Mouse (Mus musculus) small intestine, adult 2 months (tissue): ENCODE data around the gene Pigq. TPM values are rescaled to one million over a fixed set of nuclear protein-coding genes. Genes with fewer than 3 reads are reported as not detected.

Experiments used
- H3K27ac ChIP-seq: fragments of 200-500 bp; 2 replicates; pipeline ENCODE4 v1.5.1; 2012; ENCODE audit warnings: low read depth, low read length, control low read depth, inconsistent platforms; ENCODE audit not compliant: insufficient read depth
- H3K27me3 ChIP-seq: fragments of 200-500 bp; 2 replicates; pipeline ENCODE4 v1.6.1; 2012; ENCODE audit warnings: mild to moderate bottlenecking, moderate library complexity, low read length, inconsistent platforms; ENCODE audit not compliant: control insufficient read depth, insufficient read depth
- H3K36me3 ChIP-seq: fragments of 200-500 bp; 2 replicates; pipeline ENCODE4 v1.6.1; 2012; ENCODE audit warnings: mild to moderate bottlenecking, low read length, control low read depth, inconsistent platforms; ENCODE audit not compliant: control insufficient read depth, insufficient read depth
- H3K4me1 ChIP-seq: fragments of 200-500 bp; 2 replicates; pipeline ENCODE4 v1.6.1; 2012; ENCODE audit warnings: low read length, inconsistent platforms, mixed read lengths; ENCODE audit not compliant: control insufficient read depth, insufficient read depth, insufficient read length
- H3K4me3 ChIP-seq: fragments of 200-500 bp; 2 replicates; pipeline ENCODE4 v1.5.1; 2012; ENCODE audit warnings: low read depth, mild to moderate bottlenecking, control low read depth, inconsistent platforms, low read length, moderate library complexity
- CTCF ChIP-seq: fragments of 200-500 bp; IDR thresholded peaks from 2 replicates; pipeline ENCODE4 v1.5.1; 2012; ENCODE audit warnings: low read depth, mild to moderate bottlenecking, control low read depth, inconsistent platforms, low read length, moderate library complexity, mixed read lengths; ENCODE audit not compliant: insufficient replicate concordance, insufficient read length; ENCODE audit errors: extremely low read depth
- POLR2A ChIP-seq: fragments of 200-500 bp; IDR thresholded peaks from 2 replicates; pipeline ENCODE4 v1.6.1; 2012; ENCODE audit warnings: low read depth, mild to moderate bottlenecking, control low read depth, inconsistent platforms, low read length, moderate library complexity
- WGBS: fragments of 180-500 bp; shearing (Covaris S2); methylation state at CpG from one replicate; pipeline ENCODE4 v1.1.7; 2018; 5-methylcytosine and 5-hydroxymethylcytosine counted together
- polyA plus RNA-seq: library from polyadenylated mRNA; depleted of rRNA; stranded (reverse); fragments of >200 nt; gene quantifications from 2 replicates; pipeline ENCODE4 v1.2.3, GENCODE M21; 2012

Pigq gene
- polyA plus RNA-seq, 1 experiment: 74.1 TPM

DNA sequence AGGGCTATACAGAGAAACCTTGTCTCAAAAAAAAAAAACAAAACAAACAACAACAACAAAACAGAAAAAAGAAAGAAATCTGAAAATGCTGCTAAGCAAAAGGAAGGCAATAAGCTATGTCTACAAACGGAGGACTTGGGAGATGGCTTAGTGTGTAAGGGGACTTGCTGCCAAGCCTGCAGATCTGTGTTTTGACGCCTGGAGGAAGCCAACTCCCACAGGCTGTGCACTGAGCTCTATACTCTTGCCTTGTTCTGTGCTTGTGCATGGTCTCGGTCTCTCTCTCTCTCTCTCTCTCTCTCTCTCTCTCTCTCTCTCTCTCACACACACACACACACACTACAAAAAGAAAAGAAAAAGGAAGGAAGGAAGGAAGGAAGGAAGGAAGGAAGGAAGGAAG lies 55.9 kb downstream of the Pigq start:
- H3K4me3 ChIP-seq: no peak overlapping the region
- H3K4me1 ChIP-seq: no peaks in the 10 kb centered on the region
- no peak for TF ChIP-seq POLR2A
- no peak for TF ChIP-seq CTCF
- H3K27me3 ChIP-seq: no peaks in the 10 kb centered on the region
- WGBS: 86% methylated on average over 3 of the region's 3 CpGs
- H3K36me3 ChIP-seq: peaks cover 16% of the 10 kb centered on the region
- H3K27ac ChIP-seq: no peak overlapping the region

GRCm38 (mm10) chr17:25887467-25887866 lies 57.3 kb downstream of the Pigq start:
- peaks cover 29% of the 10 kb centered on the region for H3K36me3 ChIP-seq
- no peak overlapping the region for H3K27ac ChIP-seq
- H3K4me1 ChIP-seq: no peaks in the 10 kb centered on the region
- H3K27me3 ChIP-seq: no peaks in the 10 kb centered on the region
- 78% methylated on average over 10 of the region's 10 CpGs for WGBS
- no peak overlapping the region for H3K4me3 ChIP-seq
- TF ChIP-seq POLR2A (no peak), CTCF (no peak)

DNA sequence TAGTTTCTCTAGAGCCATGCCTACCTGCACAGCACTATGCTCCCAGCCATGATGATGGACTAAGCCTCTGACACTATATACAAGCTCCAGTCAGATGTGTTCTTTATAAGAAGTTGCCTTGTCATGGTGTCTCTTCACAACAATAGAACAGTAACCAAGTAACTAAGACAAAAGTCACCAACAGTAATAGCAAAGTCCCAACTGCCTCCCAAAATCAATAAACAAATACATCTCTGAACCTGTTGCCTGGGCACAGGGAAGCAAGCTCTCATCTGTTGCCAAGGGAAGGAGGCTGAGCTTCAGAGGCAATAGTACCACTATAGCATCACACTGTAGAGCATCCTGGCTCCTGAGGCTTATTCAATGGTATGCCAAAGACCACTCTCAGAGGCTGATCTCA lies 57.9 kb downstream of the Pigq start:
- no peak overlapping the region for H3K27ac ChIP-seq
- no peak for TF ChIP-seq CTCF
- TF ChIP-seq POLR2A: no peak

DNA sequence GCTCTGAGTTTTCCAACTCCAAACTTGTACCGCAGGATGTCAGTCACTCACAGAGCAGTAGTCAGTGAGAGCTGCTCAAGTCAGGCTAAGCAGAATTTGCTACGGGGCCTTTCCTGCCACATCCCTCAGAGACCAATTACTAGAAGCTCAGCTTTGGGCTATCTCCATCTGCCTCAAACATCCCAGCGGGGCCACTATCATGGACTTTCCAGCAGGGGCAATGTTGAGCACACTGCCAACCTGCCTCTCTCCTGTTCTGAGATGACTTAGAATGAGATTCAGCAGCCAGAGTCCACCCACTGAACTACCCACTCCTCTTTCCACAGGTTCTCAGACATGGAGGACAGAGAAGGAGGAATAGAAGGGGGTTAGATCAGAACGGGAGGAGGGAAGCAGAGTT lies 59.1 kb downstream of the Pigq start:
- no peak overlapping the region for H3K27ac ChIP-seq

More for the DNA sequence above, 57.9 kb downstream of the Pigq start:
- Histone ChIP-seq H3K27me3 (no peaks in the 10 kb centered on the region), H3K36me3 (peaks cover 30% of the 10 kb centered on the region), H3K4me1 (no peaks in the 10 kb centered on the region), H3K4me3 (no peak overlapping the region)

GRCm38 (mm10) chr17:25883824-25884223 lies 60.9 kb downstream of the Pigq start:
- H3K27me3 ChIP-seq: no peaks in the 10 kb centered on the region
- no peak overlapping the region for H3K4me3 ChIP-seq
- H3K36me3 ChIP-seq: peaks cover 26% of the 10 kb centered on the region
- H3K27ac ChIP-seq: no peak overlapping the region
- 93% methylated on average over 3 of the region's 3 CpGs for WGBS
- peaks cover 2% of the 10 kb centered on the region for H3K4me1 ChIP-seq
- TF ChIP-seq CTCF (no peak), POLR2A (no peak)

More for the DNA sequence above, 59.1 kb downstream of the Pigq start:
- Histone ChIP-seq H3K4me1 (no peaks in the 10 kb centered on the region), H3K4me3 (no peak overlapping the region), H3K27me3 (no peaks in the 10 kb centered on the region), H3K36me3 (peaks cover 30% of the 10 kb centered on the region)
- TF ChIP-seq CTCF (no peak), POLR2A (no peak)
- WGBS: 72% methylated on average over 4 of the region's 4 CpGs

- no peak overlapping the region for H3K27ac ChIP-seq
Measured at GRCm38 (mm10) chr17:25883268-25883667, 61.5 kb downstream of the Pigq start.

DNA sequence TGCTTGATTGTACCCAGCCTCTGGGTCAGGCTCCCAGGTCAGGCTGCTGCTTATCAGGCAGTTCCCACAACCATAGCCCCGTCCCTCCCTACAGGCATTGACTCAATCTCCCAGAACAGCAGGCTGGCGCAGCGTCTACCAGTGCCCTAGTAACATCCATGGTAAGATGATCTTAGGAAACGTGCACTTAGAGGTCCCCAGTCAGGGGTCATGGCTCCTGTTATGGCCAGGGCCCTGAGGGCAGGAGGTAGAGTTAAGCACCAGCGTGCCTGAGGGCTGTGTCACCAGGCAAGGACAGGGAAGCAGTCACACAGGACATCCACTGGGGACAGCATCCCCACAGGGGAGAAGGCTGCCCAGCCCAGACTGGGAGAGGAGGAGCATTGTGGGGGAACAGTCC lies 62.4 kb downstream of the Pigq start:
- H3K27ac ChIP-seq: no peak overlapping the region
- H3K4me1 ChIP-seq: peaks cover 3% of the 10 kb centered on the region
- H3K27me3 ChIP-seq: no peaks in the 10 kb centered on the region
- no peak overlapping the region for H3K4me3 ChIP-seq
- H3K36me3 ChIP-seq: peaks cover 31% of the 10 kb centered on the region
- 73% methylated on average over 5 of the region's 5 CpGs for WGBS
- TF ChIP-seq POLR2A: no peak
- TF ChIP-seq CTCF: no peak

More at GRCm38 (mm10) chr17:25883268-25883667, 61.5 kb downstream of the Pigq start:
- WGBS: 89% methylated on average over 8 of the region's 8 CpGs
- Histone ChIP-seq H3K36me3 (peaks cover 26% of the 10 kb centered on the region), H3K27me3 (no peaks in the 10 kb centered on the region), H3K4me3 (no peak overlapping the region), H3K4me1 (peaks cover 3% of the 10 kb centered on the region)
- TF ChIP-seq POLR2A: no peak
- no peak for TF ChIP-seq CTCF

DNA sequence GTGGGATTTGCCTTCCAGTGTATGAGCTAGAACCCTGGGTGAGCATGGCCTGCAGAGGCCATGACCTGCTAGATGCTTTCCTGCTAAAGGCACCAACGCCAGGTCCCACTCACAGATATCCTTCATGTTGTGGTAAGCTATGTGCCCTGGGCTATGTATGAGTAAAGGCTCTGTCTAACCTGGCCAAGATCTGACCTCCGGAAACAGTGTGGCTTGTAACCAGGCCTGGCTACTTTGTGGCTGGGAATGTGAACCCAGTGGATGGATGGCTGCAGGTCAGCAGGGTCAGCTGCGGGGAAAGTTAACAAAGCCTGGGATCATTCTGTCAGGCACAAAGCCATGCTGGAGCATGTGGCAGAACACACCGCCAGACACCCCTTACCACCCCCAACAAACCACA lies 63.0 kb downstream of the Pigq start:
- Histone ChIP-seq H3K4me1 (peaks cover 3% of the 10 kb centered on the region), H3K27ac (no peak overlapping the region), H3K4me3 (no peak overlapping the region), H3K36me3 (peaks cover 31% of the 10 kb centered on the region), H3K27me3 (no peaks in the 10 kb centered on the region)
- WGBS: 76% methylated on average over 4 of the region's 4 CpGs
- no peak for TF ChIP-seq POLR2A
- TF ChIP-seq CTCF: no peak
